Mouse (Mus musculus) heart, postnatal 4 days (tissue): ENCODE results near the gene Dennd6a. TPM values are rescaled to one million over a fixed set of nuclear protein-coding genes. Genes with fewer than 3 reads are reported as not detected.
A peak's percentile ranks its signal among the peaks of the same experiment; 100 is the strongest.
"Not testable (repeated sequence)": the region's sequence is repeated elsewhere in the genome, so short reads cannot be mapped to it uniquely, and the experiment has no call there.

Experiments
- DNase-seq: peaks from one replicate; pipeline ENCODE4 v3.0.0; 2021
- total RNA-seq, 2 experiments: library from RNA; stranded (reverse); gene quantifications; 2 replicates each; pipeline ENCODE4 v1.2.3; 2021

Dennd6a gene
- total RNA-seq, 2 experiments from 2014 or later = 20.9 to 24.5 TPM

DNA sequence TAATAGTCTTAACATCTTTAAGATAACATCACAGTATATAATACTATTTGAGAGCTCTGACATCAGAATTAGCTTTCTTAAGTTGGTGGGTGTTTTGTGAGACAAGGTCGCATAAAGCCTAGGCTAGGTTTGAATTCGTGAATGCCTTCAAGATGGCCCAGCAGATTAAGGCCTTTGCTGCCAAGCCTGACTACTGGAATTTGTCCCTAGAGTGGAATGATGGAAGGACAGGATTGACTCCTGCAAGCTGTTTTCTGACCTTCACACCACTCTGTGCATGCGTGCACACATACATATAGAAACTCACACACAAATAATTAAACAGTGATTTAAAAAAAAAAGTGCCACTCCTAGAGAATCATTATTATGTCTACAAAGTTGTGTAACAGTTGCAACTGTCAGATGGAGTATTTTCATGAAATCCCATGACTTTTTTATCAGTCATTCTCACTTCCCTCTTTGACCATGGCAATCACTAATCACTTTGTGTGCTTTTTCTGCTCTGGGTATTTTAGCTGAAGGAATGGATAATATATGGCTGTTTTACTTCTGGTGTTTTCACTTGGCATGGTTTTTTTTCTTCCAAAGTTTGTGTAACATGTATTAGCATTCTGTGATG lies 69.5 kb downstream of the Dennd6a start:
- no peak for DNase-seq

DNA sequence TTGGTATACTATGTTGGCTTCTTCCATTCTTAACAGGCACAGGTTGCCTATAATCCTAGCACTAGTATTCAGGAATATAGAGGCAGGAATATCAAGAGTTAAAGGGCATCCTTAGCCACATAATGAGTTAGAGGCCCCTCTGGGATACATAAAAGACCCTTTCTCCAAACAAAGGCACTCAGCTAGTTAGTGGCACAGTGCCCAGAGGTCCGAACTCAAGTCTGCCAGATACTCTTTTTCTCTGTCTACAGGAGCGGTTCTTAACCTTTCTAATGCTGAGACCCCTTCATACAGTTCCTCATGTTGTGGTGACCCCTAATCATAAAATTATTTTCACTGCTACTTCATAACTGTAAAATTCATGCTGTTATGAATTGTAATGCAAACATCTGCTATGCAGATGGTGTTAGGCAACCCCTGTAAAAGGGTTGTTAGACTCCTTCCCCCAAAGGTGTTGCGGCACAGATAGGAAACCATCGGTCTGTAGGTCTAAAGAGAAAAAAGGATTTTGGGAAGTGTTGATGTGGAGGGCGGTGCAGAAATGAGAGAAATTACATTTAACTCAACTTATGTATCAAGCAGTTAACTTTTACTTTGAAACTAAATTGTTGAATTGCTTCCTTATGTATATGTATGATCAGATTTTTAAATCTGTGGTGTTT lies 72.5 kb downstream of the Dennd6a start:
- DNase-seq = no peak

- no peak for DNase-seq
Observed at GRCm38 (mm10) chr14:26647811-26648210, 74.2 kb downstream of the Dennd6a start.

GRCm38 (mm10) chr14:26651901-26652300 lies 78.2 kb downstream of the Dennd6a start:
- DNase-seq = no peak

GRCm38 (mm10) chr14:26658178-26658577 lies 84.5 kb downstream of the Dennd6a start:
- no peak for DNase-seq

DNA sequence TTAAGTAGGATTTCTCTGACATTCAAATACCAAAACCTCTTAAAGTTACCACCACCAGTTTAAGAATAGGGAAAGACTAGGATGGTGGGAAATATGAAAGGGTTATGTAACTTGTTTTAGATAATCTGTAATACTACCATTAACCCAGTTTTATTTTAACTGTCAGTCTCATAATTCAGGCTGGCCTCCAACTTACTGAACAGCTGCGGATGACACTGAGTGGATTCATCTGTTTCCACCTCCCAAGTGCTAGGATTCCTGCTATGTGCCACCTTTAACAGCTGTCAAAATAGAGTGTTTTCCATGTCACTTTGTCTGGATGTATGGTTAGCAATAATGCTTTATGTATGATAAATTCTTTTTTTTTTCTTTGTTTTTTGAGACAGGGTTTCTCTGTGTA lies 86.6 kb downstream of the Dennd6a start:
- DNase-seq = no peak

DNA sequence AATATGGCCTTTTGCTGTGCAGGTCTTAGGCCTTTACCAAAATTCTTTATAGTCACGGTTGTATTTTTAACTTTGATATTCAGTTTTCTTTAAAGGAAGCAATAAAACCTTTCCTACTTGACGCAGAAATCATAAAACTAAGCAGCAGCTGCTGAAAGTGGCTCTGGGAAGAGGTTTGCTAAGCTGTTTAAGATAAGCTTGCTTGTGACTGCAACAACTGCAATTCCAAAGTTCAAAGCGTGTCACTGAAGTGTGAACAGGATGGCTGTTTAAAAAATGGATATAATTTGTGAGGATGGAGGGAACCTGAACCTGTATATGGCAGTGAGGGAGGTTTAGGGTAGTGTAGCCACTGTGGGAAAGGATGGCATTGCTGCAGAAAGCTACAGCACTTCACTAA lies 88.4 kb downstream of the Dennd6a start:
- DNase-seq = no peak

- DNase-seq = no peak
Observed at GRCm38 (mm10) chr14:26662488-26662887, 88.8 kb downstream of the Dennd6a start.

GRCm38 (mm10) chr14:26663851-26664250 lies 90.2 kb downstream of the Dennd6a start:
- DNase-seq = no peak

- no peak for DNase-seq
Observed at GRCm38 (mm10) chr14:26667991-26668370, 94.3 kb downstream of the Dennd6a start.

- peak; percentile 54 for DNase-seq
Observed at GRCm38 (mm10) chr14:26668371-26669291, 95.0 kb downstream of the Dennd6a start.

GRCm38 (mm10) chr14:26669292-26670073 lies 95.8 kb downstream of the Dennd6a start, which contains the start of gene Pde12:
Pde12 (minus strand) TSS chr14:26669883.
- DNase-seq = peak; percentile 85

- no peak for DNase-seq
Observed at GRCm38 (mm10) chr14:26670964-26671363, 97.3 kb downstream of the Dennd6a start.

DNA sequence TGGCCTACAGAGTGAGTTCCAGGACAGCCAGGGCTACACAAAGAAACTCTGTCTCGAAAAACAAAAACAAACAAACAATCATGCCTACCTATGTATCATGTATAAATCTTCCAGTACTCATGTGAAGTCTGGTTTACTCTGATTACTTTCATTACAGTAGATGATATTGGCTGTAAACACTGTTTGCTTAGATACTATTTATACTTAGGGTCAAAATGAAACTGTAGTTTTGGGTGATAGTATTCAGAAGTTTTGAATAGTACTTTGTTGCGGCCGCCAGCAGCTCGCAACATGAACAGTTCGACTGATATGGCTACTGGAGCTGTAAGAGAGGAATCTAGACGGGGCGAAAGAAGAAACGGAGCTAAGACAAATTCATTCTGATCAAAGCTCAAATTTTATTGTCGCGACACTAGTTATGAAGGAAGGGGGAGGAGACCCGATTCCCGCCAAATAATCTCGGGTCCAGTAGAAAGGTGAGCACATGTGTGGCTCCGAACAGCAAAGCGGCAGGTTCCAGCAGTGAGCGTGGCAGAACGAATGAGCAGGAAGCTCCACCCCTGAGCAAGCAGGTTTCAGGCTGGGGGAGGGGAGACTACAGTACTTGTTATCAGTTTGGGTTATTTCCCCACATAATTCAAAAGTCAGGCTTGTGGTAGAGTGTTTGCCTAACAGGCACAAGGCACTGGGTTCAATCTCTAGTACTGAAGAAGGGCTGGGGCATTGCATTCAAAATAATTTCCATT lies 98.4 kb downstream of the Dennd6a start:
- not testable (repeated sequence) for DNase-seq

DNA sequence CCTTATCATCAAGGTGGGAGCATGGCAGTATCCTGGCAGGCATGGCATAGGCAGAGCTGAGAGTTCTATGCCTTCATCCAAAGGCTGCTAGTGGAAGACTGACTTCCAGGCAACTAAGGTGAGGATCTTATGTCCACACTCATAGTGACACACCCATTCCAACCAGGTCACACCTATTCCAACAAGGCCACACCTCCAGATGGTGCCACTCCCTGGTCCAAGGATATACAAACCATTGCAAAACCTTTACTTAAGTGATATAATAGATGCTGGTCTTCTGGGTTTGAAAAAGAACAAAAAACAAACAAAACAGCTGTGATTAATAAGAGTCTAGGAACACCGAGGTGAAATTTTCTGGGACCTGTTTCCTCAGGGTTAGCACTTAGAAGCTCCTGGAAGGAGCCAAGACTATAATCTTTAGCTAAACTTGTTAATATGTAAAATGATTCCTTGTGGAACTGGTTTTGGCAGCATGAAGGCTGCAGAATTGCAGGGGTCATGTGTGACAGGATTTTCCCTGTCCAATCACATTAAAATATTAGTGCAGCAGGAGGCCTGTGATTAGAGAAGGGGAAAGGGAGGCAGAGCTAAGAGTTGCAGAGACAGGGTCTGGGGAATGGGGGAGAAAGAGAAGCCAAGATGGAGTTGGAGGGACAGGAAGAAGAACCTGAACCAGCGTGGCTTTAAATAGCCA lies 101.0 kb downstream of the Dennd6a start:
- DNase-seq = not testable (repeated sequence)

DNA sequence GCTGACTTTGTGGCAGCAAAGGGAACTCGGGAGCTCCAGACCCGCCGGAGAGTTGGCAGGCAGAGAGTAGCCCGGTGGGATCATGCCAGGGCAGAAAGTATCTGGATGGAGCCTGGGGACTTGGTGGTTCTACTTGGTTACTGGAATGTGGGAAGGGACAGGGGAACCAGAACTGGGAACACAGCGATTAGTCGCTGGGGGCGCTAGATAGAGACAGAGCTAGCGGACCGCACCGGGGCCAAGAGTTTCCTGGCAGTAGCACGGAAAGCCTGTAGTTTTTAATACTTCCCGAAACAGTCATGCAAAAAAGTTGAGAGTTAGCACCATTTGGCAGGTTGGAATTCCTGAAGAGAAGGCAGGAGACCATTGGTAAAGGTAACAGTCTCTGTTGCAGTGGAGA lies 101.7 kb downstream of the Dennd6a start:
- DNase-seq = peak; percentile 62

GRCm38 (mm10) chr14:26675791-26676190 lies 102.1 kb downstream of the Dennd6a start:
- no peak for DNase-seq
